Mouse (Mus musculus): ENCODE results near the gene Nlgn2.

Gene Nlgn2

GRCm38 (mm10) chr11:69789431-69789830, 48.2 kb downstream of the Nlgn2 start:
- DNase-seq = no peak

GRCm38 (mm10) chr11:69787306-69787705, 50.3 kb downstream of the Nlgn2 start:
- DNase-seq = no peak

- peak; percentile 58 for DNase-seq
Observed at GRCm38 (mm10) chr11:69784793-69785272, 52.8 kb downstream of the Nlgn2 start.

- no peak for DNase-seq
Observed at GRCm38 (mm10) chr11:69781828-69782227, 55.8 kb downstream of the Nlgn2 start.

GRCm38 (mm10) chr11:69778985-69779384, 58.6 kb downstream of the Nlgn2 start:
- DNase-seq = no peak

GRCm38 (mm10) chr11:69778258-69778982, 59.2 kb downstream of the Nlgn2 start:
- peak; percentile 47 for DNase-seq

GRCm38 (mm10) chr11:69777504-69778257, 59.9 kb downstream of the Nlgn2 start:
- no peak for DNase-seq

GRCm38 (mm10) chr11:69776488-69776887, 61.1 kb downstream of the Nlgn2 start:
- DNase-seq = no peak

GRCm38 (mm10) chr11:69775716-69776115, 61.9 kb downstream of the Nlgn2 start:
- DNase-seq = no peak

- DNase-seq = no peak
Observed at GRCm38 (mm10) chr11:69774961-69775360, 62.6 kb downstream of the Nlgn2 start.
